Mouse (Mus musculus) Muller cell, postnatal 12 days (primary cell): ENCODE data around the gene Map2k1.

ENCODE experiments used
- DNase-seq: peaks from one replicate; pipeline ENCODE4 v3.0.0-alpha.2; 2015; ENCODE audit errors: inconsistent ontology term

Gene Map2k1

DNA sequence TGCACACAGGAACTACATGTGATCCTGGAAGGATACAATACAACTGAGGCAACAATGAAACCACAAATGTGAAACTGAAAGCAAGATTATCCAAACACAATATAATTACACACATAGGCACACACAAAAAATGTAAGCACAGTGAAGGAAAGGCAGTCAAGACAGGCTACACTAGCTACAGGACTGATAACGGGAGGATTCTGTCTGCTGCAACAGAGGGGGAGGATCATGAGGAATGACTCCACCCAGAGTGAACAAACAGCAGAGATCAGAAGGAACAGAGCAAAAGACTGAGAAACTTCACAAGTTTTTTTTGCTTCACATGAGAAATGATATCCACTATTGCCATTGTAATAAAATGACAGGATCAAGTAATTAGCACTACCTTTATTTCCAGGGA, 96.8 kb downstream of the Map2k1 start:
- no peak for DNase-seq

DNA sequence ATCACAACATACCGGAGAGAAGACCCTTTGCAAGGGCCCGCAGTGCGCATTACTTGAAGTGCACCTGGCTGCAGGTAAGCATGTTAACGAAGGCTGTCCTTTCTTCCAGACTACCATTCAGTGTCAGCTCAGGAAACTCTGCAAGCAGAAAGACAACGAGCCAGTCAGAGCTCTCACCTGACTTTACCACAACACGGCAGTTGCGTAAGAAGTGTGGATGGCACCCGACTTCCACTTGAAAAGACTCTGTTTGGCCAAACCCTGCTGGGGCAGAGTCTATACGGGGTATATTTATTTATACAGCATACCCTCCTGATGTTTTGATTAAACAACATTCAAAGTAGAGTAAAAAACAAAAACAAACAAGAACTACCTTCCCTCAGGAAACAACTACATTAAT, 113.6 kb downstream of the Map2k1 start:
- DNase-seq, result no peak

DNA sequence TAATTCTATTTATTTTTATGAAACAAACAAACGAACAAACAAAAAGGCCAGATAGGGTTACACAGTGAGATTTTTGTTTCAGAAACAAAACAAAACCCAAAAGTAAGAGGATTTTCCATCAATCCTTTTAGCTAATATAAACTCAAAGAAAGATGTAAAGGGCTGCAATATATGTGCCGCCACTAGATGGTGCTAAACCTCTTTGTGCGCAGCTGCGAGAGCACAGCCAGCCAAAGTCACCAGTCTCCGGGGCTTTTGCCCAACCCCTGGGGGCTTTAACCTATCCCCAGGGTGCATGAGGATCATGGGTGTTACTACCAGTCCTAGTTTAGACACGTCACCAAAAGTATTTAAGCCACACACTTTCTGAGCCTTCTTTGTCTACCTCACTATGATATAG, 114.5 kb downstream of the Map2k1 start:
- DNase-seq, result peak; percentile 7
